Mouse (Mus musculus): ENCODE results near the gene Xirp1. TPM values are rescaled to one million over a fixed set of nuclear protein-coding genes. Genes with fewer than 3 reads are reported as not detected.
"Not testable (repeated sequence)": the region's sequence is repeated elsewhere in the genome, so short reads cannot be mapped to it uniquely, and the experiment has no call there.

Xirp1 gene
- total RNA-seq, 1 experiment from 2014 or later: not detected

DNA sequence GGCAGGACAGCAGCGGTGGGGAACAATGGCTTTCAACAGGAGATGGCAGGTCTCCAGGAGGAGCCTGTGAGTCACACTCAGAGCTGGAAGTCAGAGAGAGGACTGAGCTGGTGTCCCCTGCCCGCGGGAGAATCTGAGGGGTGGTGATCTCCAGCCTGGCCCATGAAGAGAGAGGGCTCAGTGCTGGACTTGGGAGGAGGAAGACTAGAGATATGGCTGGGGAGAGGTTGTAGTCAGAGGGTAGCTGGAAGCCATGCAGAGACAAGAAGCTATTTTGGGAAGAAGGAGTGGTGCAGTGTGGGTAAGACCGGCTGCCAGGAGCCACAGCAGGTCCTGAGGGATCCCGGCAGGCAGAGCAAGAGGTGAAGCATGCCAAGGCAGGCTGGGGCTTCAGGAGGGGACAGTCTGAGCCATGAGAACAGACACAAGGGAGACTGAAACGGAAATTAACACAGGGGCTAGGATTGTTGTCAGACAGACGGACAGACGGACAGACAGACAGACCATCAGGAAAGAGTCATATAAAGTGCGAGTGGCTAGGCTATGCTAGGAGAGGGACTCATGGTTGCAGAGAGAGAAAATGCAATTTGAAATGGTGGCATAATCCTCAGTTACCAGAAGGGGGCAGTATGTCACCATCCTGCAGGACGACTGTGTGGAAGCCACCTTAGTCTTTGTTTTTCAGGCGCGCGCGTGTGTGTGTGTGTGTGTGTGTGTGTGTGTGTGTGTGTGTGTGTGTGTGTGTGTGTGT is 4.2 kb upstream of the Xirp1 start:
- peak; percentile 87 to 88 for ATAC-seq (replicated peaks in 1 of 2; ENCODE audit: insufficient read depth in 1 of 2, low FRiP score in 2 of 2, low TSS enrichment in 1 of 2, low read depth in 1 of 2, poor library complexity in 2 of 2, severe bottlenecking in 2 of 2)

DNA sequence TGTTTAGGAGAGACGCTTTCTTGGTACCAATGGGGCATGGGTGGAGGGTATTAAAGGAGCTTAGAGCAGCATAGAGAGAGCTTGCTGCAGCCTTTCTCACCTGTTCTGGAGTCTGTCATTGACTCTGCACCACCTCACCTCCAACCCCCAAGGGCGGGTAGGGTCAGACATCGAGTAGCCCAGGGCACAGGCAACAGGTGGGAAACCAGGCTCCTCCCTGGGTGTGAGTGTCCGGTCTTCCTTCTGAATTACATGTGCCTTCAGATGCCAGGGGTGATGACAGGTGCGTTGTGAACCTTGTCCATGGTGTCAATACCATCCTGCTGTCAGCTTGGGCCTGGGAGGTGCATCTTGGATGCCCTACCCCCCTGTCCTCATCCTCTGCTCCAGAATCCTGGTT is 1.2 kb upstream of the Xirp1 start:
- no peak for ATAC-seq (replicated peaks in 1 of 2; ENCODE audit: insufficient read depth in 1 of 2, low FRiP score in 2 of 2, low TSS enrichment in 1 of 2, low read depth in 1 of 2, poor library complexity in 2 of 2, severe bottlenecking in 2 of 2)

DNA sequence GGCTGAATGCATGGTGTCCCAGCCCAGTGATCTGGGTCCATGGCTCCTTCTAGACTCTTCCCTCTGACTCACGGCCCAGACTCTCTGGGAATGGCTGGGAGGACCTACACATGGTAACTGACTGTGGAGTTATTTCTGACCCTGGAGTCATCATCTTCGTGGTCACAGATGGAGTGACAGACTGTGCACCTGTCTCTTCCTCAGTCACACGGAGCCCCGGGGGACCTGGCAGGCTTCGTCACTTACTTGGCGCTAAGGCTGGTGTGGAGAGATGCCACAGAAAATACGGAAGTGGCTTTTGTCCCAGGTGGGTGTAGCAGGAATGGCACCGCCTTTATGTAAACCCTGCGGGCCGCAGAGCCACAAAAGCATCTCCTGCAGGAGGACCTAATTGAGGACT is 773 bp upstream of the Xirp1 start:
- no peak for ATAC-seq (replicated peaks in 1 of 2; ENCODE audit: insufficient read depth in 1 of 2, low FRiP score in 2 of 2, low TSS enrichment in 1 of 2, low read depth in 1 of 2, poor library complexity in 2 of 2, severe bottlenecking in 2 of 2)

DNA sequence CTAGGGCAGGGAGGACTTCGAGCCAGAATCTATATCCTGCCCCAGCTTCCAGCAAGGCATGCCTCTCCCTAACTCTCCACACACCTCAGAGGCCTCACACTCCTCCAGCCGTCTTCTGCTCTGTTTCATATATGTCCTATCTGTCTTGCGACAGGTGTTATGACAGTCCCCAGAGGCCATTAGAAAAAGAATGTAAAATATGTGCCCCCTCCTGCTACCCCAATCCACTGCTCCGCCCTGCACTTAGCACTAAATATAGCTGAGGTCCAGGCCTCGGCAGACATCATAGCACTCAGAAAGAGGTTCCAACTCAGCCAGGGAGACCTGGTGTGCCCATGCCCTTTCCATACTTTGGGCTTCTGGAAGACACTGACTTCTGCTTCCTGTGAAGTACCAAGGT is 2.2 kb downstream of the Xirp1 start:
- no peak for ATAC-seq (replicated peaks in 1 of 2; ENCODE audit: insufficient read depth in 1 of 2, low FRiP score in 2 of 2, low TSS enrichment in 1 of 2, low read depth in 1 of 2, poor library complexity in 2 of 2, severe bottlenecking in 2 of 2)

DNA sequence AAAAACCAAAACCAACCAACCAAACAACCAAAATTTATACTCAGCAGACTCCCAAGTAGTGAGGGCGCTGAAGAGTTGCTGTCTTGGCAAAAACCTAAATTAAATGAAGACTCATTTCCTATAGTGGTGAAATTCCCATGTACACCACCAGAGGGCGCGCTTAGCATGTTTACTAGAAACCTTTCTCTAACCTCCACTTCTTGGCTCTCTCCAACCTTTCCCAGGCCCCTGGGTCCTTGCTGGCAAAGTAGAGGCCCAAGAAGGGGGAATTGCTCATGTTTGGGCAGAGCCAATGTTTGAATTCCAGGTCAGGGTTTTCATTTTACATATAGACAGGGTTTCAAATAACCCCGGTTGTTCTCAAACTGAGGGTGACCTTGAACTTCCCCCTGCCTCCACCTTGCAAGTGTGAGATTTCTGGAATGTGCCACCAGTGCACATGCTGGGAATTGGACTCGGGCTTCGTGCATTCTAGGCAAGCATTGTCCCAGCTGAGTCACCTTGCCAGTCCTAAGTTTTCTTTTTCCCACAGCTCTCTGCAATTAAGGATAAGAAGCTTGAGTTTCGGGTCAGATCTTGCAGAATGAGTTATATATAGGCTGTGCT is 3.0 kb downstream of the Xirp1 start:
- peak; percentile 58 to 60; a peak in 2 of 4 replicates for ATAC-seq (replicated peaks in 1 of 2; ENCODE audit: insufficient read depth in 1 of 2, low FRiP score in 2 of 2, low TSS enrichment in 1 of 2, low read depth in 1 of 2, poor library complexity in 2 of 2, severe bottlenecking in 2 of 2)

DNA sequence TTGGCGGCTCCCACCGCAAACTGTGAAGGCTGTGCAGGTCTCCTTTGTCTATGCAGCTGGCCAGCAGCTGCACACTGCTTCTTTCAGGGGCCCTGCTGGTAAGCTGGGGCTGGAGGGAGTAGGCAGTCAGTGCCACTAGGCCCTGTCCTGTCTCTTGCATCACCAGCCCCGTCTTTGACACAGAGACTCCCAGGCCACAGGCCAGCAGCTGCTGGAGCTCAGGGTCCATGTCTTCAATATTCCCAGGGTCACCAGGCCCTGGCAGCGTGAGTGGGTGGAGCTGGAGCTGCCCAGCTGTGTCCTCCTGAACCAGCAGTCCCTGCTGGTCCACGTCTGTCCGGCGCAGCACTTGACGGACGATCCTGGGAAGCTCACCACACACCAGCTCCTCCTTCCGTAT is 6.4 kb downstream of the Xirp1 start:
- ATAC-seq (replicated peaks in 1 of 2; ENCODE audit: insufficient read depth in 1 of 2, low FRiP score in 2 of 2, low TSS enrichment in 1 of 2, low read depth in 1 of 2, poor library complexity in 2 of 2, severe bottlenecking in 2 of 2): no peak

DNA sequence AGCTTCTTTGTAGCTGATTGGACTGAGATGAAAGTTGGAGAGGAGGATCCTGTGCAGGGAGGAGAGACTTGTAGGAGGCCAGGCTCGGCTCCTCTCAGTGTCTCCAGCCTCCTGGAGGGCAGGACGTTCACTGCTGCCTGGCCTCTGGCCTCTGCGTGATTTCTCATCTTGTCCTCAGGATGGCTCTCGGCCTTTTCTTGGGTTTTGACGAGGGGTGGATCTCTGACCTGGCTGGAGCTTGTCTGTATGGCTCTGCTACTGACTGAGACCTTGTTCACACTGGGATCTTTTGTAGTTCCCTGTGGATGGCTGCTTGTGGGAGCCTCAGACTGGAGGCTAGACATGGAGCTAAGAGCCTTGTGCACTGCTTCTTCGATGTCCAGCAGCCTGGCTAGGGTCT is 8.6 kb downstream of the Xirp1 start:
- no peak for ATAC-seq (replicated peaks in 1 of 2; ENCODE audit: insufficient read depth in 1 of 2, low FRiP score in 2 of 2, low TSS enrichment in 1 of 2, low read depth in 1 of 2, poor library complexity in 2 of 2, severe bottlenecking in 2 of 2)

DNA sequence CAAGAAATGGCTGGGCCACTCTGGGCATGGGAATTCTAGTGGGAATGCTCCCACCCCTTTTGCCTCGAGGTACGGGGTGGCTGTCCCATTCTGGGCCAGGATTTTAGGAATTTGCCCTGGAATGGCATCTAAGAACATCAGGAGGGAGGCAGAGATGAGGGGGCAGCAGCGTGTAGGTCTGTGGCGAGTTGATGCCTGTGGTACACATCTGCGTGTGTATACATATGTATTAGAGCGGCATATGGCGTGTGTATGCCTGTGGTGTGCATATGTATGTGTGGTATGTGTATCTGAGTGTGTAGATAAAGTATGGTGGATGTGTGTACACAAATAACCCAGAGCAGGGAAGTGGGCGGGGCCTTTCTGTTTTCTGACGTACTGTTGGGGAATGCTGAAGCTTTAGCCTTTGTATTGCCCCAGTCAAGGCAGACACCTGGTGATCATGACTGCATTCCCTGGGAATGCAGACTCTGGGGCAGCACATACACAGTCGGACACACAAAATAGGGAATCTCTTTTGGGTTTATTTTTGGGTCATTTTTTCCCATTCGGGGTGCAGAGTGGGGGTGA is 10.1 kb downstream of the Xirp1 start:
- no peak for ATAC-seq (replicated peaks in 1 of 2; ENCODE audit: insufficient read depth in 1 of 2, low FRiP score in 2 of 2, low TSS enrichment in 1 of 2, low read depth in 1 of 2, poor library complexity in 2 of 2, severe bottlenecking in 2 of 2)

DNA sequence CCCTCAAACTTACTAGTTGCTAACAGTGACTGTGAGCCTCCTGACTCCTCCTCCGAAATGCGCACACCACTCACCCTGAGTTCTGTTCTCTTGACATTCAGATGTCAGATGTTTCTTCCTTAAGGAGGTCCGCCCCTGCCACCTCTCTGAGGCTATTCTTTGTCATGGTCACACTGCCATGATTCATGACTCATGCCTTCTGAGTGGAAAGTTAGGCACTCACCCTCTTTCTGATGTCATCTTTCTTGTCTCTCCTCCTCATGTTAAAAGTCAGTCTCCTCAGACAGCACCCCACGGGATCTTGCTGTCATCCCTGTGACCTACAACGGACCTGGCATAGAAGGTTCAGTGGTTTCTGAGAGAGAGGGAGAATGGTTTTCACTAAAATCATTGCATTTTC is 10.6 kb downstream of the Xirp1 start:
- ATAC-seq (replicated peaks in 1 of 2; ENCODE audit: insufficient read depth in 1 of 2, low FRiP score in 2 of 2, low TSS enrichment in 1 of 2, low read depth in 1 of 2, poor library complexity in 2 of 2, severe bottlenecking in 2 of 2): no peak

DNA sequence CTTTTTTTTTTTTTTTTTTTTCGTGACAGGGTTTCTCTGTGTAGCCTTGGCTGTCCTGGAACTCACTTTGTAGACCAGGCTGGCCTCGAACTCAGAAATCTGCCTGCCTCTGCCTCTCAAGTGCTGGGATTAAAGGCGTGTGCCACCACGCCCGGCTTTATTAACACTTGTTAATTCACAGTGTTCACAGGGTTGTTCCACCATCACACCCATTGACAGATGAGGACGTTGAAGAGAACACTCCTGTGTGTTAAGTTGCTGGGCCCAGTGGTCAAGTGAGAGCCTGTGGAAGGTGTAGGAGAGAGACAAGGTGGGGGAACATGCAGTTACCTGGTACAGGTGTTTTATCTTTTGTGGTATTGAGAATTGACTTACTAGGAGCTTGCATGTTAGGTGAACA is 11.2 kb downstream of the Xirp1 start:
- ATAC-seq (replicated peaks in 1 of 2; ENCODE audit: insufficient read depth in 1 of 2, low FRiP score in 2 of 2, low TSS enrichment in 1 of 2, low read depth in 1 of 2, poor library complexity in 2 of 2, severe bottlenecking in 2 of 2): not testable (repeated sequence)

DNA sequence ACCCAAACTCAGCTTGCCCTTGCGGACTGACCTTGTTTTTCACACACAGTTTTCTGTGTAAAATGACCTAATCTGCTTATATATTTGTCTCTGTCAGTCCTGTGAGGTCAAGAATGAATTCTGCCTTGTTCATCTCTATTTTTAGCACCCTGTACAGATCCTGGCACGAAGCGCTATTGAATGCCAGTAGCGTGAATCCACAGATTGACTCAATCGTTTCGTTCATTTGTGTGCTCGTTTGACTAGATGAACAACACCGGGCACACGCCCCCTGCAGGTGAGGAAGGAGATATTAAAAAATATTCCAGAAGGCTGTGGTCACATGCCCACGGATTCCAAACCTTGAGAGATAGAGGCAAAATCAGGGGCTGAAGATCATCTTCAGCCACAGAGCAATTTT is 11.9 kb downstream of the Xirp1 start:
- peak; percentile 38 to 43; a peak in 2 of 4 replicates for ATAC-seq (replicated peaks in 1 of 2; ENCODE audit: insufficient read depth in 1 of 2, low FRiP score in 2 of 2, low TSS enrichment in 1 of 2, low read depth in 1 of 2, poor library complexity in 2 of 2, severe bottlenecking in 2 of 2)

DNA sequence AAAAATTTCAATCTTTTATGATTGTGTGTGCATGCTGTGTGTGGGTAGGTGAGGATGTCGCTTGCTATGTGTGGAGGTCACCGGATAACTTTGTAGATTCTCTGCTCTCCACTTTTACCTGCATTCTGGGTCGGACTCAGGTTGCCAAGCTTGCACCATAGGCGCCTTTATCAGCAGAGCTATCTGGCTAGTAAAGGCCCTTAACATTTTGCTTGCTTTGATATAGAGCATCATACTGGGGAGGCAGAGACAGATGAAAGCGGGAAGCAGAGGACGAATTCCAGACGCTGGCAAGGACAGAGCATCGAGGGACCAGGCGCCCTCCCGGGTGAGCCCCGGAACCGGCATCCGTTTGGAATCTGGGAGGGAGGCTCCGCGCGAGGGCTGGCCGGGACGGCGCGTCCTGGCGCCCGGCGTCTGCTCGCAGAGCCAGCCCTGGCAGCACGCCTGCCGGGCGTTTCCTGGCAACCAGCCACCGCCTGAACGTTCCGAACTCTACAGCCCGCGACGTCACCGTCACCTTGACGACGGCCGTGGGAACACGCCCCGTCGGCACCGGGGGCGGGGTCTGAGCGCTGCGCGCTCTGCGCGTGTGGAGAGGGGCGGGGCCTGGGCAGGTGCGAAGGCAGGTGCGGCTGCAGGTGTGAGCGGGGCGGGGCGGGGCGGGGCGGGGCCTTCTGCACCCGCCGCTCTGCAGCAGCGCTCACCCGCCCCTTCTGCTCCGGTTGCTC is 12.5 kb downstream of the Xirp1 start:
- peak; percentile 79 to 92 for ATAC-seq (replicated peaks in 1 of 2; ENCODE audit: insufficient read depth in 1 of 2, low FRiP score in 2 of 2, low TSS enrichment in 1 of 2, low read depth in 1 of 2, poor library complexity in 2 of 2, severe bottlenecking in 2 of 2)

DNA sequence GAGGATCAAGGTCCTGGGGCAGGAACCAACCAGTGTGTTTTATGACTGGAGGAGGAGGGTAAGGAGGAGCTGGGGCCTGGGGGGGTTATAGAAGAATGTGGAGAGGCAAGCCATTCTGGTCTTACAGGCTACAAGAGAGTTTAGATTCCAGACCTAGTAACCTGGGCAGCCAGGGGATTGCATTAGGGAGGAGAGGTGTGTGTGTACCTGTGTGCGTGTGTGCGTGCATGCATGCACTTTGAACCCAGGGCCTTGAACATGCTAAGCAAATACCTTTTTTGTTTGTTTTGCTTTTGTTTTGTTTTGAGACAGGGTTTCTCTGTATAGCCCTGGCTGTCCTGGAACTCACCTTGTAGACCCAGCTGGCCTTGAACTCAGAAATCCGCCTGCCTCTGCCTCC is 13.5 kb downstream of the Xirp1 start:
- ATAC-seq (replicated peaks in 1 of 2; ENCODE audit: insufficient read depth in 1 of 2, low FRiP score in 2 of 2, low TSS enrichment in 1 of 2, low read depth in 1 of 2, poor library complexity in 2 of 2, severe bottlenecking in 2 of 2): no peak

DNA sequence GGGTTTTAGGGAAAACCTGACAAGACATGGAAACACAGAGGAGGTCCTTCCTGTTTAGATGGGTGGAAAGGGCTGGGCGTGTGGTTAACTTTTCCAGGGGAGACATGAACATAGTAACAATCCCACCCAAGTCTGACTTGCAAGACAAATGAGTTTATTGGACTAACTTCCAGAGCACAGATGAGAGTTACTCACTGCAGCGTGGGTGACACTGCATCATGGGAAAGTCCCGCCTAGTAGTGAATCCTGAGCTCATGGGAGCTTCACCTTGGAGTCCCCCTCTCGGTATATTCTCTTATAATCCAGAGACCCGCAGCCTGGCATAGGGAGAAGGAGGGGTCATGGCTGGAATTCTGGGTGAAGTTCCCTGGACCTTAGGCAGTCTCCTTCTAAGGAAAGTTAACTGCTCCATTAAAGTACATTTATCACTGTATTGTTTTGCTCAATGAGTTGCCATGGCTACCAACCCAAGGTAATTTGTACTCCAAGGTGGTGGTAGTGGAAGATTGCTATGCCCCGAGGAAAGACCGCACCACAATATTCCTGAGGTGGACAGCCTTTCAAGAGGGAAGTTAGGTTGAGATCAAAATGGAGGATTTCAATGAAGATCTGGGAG is 14.1 kb downstream of the Xirp1 start:
- ATAC-seq (replicated peaks in 1 of 2; ENCODE audit: insufficient read depth in 1 of 2, low FRiP score in 2 of 2, low TSS enrichment in 1 of 2, low read depth in 1 of 2, poor library complexity in 2 of 2, severe bottlenecking in 2 of 2): no peak

DNA sequence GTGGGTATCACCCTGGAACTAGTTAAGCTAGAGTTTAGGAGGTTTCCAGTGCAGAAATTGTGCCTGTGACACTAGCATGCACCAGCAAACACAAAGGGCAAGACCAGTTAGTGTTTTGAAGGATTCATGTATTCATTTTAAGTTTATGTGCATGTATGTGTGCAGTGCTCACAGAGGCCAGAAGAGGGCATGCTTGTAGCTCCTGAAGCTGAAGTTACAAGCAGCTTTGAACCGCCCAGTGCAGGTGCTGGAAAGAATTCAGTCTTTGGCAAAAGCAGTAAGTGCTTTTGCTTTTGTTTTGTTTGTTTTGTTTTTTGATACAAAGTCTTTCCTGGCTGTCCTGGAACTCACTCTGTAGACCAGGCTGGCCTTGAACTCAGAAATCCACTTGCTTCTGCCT is 15.6 kb downstream of the Xirp1 start:
- no peak for ATAC-seq (replicated peaks in 1 of 2; ENCODE audit: insufficient read depth in 1 of 2, low FRiP score in 2 of 2, low TSS enrichment in 1 of 2, low read depth in 1 of 2, poor library complexity in 2 of 2, severe bottlenecking in 2 of 2)

DNA sequence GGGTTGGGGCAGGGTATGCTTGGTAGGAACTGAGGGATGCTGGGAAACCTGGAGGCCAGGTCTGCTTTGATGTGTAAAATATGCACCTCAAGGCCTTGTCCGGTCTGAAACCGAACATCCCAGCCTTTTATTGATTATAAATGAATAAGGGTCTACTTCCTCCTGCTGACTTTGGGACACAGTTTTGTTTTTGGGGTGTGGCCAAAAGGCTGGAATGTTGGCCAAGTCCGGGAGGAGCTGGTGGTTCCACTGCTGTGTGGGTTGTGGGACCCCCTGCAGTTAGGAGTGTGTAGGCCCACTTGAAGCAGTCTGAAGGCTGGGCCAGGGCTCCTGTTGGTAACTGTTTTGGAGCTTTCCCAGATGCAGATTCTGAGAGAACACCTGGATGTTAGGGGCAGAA is 17.5 kb downstream of the Xirp1 start:
- ATAC-seq (replicated peaks in 1 of 2; ENCODE audit: insufficient read depth in 1 of 2, low FRiP score in 2 of 2, low TSS enrichment in 1 of 2, low read depth in 1 of 2, poor library complexity in 2 of 2, severe bottlenecking in 2 of 2): no peak

DNA sequence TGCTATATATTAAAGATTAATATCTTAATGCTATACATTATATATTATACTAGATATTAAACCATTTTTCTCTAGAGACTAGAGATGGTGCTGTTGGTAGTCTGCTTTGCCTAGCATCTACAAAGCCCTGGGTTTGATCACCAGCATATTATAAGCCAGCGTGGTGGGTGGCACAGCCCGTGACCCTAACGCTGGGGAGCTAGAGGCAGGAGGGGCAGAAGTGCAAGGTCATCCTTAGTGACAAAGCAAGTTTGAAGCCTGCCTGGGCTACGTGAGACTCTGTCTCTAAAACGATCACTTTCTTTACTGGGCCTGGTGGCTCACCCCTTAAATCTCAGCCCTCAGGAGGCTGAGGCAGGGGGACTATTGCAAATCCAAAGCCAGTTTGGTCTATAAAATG is 20.5 kb downstream of the Xirp1 start:
- no peak for ATAC-seq (replicated peaks in 1 of 2; ENCODE audit: insufficient read depth in 1 of 2, low FRiP score in 2 of 2, low TSS enrichment in 1 of 2, low read depth in 1 of 2, poor library complexity in 2 of 2, severe bottlenecking in 2 of 2)

Data from hematopoietic stem cell, adult 5-6 weeks (primary cell).